Mouse (Mus musculus) heart, adult 8-10 months (tissue): Measurements from ENCODE around the gene Xbp1. TPM values are rescaled to one million over a fixed set of nuclear protein-coding genes. Genes with fewer than 3 reads are reported as not detected.
A peak's percentile ranks its signal among the peaks of the same experiment; 100 is the strongest.
"Not testable (repeated sequence)": the region's sequence is repeated elsewhere in the genome, so short reads cannot be mapped to it uniquely, and the experiment has no call there.

ENCODE experiments used
- DNase-seq: peaks from one replicate; pipeline ENCODE4 v3.0.0; 2022; ENCODE audit warnings: low spot score
- total RNA-seq, 4 experiments: library from RNA; stranded (reverse); gene quantifications; 2 replicates each; pipeline ENCODE4 v1.2.4; 2022

Xbp1 gene
- total RNA-seq, 4 experiments from 2014 or later: 53.5 to 76.4 (median 71.0) TPM

DNA sequence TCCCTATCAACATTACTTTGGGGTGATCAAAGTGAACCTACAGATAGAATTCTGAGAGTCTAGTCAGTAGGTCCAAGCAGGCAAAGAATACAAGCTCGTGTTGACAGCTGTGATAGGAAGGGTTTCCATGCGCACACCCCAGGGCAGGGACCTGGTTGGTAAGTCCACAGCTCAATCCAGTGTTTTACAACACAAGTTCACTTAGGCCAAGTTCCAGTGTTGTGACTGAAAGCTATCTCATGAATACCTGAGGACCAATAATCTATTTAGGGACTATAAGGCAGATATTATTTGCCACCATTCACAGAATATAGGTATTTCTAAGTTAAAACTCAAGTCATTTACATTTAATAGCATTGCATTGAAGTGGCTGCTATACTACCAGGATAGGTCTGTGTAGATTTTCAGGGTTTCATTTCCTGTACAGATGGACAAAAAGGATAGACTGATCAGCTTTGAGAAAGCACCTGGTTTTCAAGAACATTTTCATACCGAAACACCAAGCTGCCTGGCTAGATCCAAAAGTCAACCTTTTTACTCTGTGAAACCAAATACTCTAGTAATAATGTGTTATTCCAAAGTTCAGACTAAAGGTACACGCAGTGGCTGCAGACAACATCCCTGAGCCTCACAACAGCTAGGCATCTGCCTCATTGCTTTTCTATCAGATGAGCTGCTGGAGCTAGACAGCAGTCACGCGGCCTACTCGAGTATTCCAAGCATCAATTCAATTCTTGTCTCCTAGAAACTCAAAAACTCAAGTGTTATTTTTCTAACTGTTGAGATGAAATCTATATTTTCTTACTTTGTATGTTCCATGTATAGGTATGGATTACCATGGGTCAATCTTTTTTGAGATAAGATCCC lies 6.3 kb downstream of the Xbp1 start:
- no peak for DNase-seq

DNA sequence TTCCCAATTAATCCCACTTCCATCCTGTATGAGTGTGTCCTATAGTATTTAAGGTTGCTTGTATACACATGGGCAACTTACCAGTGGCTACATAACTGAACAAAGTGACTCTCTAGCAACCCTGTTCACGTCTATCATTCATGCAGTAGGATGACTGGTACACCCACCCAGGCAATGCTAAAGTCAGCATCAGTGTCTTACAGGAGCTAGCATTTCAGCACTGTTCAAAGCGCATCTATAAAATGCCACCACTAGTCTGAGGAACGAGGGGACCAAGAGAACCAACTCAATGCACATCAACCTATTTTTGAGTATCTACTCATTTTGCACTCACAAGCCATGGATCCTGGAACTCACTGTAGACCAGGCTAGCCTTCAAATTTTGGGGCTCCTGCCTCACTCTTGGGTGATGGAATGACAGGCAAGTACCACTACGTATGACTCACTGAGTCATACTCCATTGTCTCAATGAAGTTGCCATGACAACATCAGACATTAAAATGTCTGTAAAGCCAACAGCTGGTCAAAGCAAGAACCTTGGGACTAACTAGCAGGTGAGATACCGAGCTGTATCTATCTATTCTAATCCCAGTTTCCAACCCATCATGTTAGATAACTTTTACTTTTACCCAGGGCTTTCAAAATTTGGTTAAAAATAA lies 7.5 kb downstream of the Xbp1 start:
- no peak for DNase-seq

DNA sequence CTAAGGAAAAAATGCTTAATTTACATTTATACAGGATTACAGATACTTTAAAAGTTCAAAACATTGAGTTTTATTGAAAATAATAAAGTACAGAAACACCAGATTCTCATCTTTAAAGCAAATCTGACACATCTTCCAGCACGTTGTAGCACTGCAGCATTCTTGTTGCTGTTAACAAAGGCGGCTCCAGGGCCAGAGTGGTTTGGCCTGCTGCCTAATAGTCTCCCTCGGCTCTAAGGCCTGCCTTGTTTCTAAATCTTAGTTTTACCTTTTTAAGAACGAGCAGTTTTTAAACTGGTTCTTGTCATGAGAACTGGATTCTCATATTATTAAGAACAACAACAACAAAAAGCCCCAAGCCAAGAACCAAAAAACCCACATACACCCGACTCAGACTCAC lies 8.4 kb downstream of the Xbp1 start:
- DNase-seq: no peak

DNA sequence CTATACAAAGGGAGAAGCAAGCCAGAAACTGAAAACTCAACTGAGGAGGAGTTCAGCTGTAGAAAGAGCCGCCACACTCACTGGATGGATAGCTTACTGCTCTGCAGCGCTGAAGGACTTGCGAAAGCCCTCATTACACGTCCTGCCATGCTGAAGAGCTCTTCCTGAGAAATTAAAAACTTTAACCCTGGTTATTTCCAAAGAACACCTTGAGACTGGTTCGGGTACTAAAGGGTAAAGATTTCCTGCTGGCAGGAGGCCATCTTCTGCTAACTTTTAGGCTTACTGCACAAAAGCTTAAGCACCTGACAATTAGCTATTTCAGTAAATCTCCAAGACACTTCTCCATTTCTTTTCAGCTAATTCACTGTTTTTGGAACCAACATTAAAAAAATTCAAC lies 9.7 kb downstream of the Xbp1 start:
- DNase-seq: no peak

DNA sequence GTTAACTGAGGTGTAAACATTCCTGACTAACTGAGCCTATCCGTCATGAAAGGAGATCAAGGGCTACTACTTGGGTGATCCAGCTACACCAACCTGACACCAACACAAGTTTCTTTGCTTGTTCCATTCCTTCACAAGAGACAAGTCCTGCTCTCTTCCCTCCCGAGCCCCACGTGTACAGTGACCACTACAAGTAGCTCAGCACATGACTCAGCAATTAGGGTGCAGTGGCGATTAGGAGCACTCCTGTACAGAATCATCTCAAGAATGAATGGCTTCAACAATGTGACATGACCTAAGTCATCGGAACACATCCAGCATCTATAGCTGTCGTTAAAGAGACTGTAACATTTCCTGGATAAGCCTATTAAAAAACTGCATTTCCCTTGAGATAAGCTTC lies 10.3 kb downstream of the Xbp1 start:
- no peak for DNase-seq

DNA sequence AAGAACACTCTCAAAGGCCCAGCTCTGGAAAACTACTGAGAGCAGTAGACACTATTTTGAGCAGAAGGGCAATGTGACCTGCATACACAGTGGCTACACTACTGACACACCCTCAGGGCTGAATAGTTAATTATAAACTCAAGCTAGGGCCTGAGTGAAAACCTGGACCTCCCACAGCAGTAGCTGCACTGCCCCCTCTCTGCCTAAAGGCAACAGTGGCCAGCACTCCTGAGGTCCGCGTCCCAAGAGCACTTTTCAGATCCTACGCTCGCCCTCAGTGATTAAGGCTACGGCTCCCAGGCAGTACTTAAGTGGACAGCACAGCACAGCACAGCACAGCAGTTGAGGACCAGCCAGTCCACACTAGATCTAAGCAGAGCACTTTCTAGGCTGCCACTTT lies 12.6 kb downstream of the Xbp1 start:
- peak; percentile 31 for DNase-seq

DNA sequence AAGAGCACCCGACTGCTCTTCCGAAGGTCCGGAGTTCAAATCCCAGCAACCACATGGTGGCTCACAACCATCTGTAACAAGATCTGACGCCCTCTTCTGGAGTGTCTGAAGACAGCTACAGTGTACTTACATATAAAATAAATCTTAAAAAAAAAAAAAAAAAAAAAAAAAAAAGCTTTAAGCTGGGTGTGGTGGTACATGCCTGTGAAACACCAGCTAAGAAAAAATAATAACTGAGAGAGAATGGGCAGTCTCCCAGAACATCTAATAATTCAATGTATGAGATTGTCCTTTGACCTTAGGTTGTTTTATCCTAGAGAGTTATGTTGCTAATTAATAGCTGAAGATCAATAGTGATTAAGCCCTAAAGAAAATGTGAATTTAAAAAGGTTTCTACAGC lies 17.0 kb downstream of the Xbp1 start:
- DNase-seq: not testable (repeated sequence)

DNA sequence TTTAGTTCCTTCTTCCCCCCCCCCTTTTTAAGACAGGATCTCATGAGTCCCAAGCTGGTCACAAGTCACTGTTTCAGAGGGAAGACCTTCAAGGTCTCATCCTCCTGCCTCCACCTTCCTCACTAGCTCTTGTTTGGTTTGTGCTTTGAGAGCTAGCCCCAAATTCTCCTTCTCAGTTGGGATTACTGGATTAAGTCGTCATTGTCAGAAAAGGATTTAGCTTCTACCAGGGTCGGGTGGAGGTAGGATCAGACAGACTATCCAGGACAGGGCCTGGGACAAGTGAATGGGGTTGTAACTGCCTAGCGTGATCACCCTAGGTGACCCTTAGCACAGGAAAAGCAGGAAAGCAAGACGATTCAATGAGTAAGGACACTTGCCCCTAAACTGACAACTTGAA lies 19.9 kb downstream of the Xbp1 start:
- DNase-seq: no peak

DNA sequence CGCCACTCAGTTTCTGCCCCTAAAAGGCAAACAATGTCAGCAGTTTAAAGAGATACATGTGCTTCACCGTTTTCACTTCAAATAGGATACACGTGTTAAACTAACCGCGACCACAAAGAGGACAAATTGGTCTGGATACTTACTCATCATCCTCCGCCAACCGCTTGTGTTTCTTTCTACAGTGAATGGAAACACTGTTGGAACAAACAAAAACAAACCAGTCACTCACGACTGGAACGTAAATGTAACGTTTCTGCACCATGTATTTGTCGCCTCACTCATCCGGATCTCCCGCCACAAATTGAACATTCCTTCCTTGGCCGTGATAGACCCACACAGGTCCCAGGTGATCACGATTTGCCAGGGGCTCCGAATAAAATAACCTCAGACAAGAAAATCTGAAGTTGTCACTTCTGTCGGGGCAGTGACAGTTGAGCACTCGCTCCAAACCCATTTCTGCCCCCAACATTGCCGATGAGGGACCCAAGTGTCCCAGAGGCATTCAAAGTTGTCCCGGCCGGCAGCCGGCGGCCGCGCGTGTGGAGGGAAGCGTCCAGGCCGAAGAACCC lies 20.9 kb downstream of the Xbp1 start:
- DNase-seq: no peak

DNA sequence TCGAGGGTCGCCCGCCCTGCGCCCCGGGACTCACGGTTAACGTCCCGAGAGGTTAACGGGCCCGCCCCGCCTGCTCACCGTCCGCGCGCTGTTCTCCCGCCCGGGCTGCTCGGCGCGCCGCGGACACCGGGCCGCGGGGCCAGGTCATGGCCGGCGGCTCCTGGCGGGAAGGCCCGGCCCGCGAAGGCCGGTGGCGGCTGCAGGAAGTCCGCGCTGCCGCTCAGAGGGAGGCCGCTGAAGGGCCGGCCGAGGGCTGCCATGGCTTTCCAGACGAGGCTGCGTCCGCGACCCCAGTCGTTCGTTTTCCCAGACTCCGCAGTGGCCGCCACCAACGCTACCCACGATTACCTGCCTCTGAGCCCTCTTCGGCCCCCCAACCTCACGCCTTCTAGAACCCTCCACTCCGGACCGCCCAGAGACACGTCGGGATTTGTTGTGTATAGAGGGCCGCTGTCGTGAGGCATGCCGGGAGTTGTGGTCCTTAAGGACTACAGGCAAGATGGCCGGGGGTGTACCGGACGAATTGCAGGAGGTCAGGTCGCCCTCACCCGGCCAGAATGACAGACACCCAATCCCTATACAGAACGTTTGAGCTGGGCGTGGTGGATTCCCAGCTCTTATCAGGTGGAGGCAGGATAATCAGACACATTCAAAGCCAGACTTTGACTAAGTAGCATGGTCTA lies 21.5 kb downstream of the Xbp1 start, which contains the start of gene Ccdc117:
Ccdc117 (minus strand) TSS at position 389 of the 683 bp plus-strand sequence.
- peak; percentile 95 for DNase-seq

DNA sequence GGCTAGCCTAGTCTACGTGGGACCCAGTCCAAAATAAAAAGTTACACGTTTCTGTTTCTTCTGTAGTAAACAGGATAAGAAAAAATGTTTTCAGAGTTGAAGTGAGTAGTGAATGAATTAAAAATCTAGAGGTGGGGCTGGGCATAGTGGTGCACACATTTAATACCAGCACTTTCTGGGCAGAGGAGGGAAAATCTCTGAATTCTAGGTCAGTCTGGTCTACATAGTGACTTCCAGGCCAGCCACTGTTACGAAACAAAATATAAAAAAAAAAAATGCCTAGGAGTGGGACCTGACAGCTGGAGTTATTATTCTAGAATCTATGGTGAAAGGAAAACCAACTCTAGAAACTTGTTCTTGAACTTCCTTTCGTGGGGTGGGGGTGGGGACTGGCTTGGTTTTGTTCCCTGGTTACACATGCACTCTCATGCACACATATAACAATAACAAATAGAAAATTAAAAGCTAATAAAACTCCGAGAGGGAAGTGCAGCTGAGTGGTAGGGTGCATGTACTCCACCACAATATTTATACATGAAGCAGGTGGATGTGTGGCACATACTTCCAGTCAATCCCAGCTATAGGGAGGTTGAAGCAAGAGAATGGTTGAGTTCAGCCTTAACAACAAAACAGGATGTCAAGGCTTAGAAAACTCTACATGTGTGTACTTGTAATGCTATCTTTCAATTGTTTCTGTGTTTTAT lies 22.2 kb downstream of the Xbp1 start:
- no peak for DNase-seq

DNA sequence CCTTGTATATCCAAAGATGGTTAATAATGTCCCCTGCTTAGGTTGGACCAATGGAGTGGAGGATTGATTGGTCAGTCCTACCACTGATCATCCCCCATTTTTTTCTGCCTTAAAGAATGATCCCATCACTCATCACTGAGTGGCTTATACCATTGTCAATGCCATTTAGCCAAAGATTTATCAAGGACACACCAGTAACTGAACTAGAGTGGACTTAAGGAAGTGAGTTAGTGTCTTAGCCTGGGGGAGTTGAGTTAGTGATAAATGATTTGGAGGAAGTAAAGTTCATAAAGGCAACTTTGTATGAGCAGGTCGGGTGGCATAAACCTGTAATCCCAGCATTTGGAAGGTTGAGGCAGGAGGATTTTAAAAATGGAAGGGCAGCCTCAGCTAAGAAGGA lies 22.8 kb downstream of the Xbp1 start:
- no peak for DNase-seq

DNA sequence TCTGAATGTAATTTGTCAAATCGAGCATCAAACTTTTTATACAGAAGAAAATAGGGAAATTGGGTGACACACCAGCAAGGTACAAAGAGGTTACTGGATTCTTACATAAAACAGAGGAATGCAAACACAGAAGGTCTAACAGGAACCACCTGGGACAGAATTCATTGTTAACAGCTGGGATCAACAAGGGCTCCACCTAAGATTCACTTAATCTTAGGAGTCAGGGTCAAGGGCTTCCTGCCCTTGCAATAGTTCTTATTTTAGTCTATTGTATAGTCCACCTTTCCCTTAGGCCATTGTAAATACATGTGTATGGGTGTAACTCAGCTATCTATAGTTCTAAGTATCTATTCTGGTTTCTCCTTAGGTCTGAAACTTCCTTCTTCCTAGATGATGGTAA lies 24.2 kb downstream of the Xbp1 start:
- not testable (repeated sequence) for DNase-seq

DNA sequence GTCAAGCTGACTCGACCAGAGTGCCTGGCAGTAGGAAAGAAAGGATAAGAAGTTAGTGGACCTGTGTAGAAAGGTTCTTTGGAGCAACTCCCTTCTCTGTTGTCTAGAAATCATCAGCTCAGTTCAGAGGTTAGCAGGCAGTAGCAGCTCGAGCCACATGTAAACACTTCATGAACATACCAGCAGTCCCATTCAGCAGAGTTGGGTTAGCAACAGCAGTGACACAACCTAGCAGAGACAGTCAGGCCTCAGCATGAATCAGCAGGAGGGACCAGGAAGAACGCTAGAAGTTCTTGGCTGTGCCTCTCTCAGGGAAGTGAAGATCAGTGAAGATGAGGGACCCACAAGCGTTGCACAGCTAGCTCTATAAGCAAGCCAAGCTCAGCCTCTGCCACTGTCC lies 25.0 kb downstream of the Xbp1 start:
- no peak for DNase-seq

DNA sequence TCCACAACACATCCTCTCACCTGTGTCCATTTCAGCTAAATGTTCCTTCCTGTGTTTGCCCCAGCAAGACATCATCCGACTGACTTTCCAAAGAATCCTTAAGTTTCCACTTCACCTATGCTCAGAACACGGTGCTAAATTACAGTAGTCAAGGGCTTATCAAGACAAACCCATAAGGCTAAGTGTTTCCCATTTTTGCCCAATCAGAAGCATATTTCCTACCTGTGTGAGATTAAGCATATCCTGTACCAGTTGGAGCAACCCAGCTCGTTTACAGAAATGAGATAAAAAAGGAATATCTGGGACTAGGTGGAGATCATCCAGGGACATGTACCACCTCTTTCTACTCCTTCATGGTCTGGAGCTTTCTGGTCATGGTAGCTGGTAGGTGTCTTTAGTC lies 26.2 kb downstream of the Xbp1 start:
- no peak for DNase-seq

DNA sequence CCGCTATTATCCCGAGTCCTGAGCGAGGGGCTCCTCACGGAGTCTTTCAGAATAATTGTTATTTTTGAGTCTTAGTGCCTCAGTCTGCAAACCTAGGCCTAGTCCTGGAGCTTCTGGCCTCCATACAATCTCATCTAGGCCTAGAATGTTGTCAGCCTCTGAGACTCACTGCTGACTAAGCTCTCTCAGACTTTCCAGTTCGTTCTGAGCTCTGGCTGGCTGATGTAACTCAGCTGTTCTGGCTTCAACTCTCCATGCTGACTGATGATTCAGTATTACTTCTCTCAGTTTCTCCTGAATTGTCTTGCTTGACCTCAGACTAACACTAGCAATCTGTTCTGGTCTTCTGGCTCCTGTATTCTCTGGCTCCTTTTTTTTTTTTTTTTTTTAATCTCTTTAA lies 31.0 kb downstream of the Xbp1 start:
- no peak for DNase-seq

DNA sequence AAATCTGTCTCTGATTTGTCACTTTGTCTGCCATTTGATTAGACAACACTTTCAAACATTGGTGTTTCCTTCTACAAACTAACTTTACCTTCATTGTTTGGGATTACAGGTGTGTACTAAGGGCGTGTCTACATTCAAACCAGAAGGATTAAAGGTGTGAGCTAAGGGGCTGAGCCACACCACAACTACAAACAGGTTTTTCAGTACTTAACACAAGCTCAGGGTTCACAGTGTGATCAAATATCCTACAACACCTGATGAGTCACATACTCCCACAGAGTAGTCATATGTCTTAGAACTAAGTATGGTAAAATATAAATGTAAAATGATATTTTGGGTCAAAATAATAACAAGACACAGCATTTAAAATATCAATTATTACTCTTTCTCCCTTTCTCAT lies 31.5 kb downstream of the Xbp1 start:
- no peak for DNase-seq

DNA sequence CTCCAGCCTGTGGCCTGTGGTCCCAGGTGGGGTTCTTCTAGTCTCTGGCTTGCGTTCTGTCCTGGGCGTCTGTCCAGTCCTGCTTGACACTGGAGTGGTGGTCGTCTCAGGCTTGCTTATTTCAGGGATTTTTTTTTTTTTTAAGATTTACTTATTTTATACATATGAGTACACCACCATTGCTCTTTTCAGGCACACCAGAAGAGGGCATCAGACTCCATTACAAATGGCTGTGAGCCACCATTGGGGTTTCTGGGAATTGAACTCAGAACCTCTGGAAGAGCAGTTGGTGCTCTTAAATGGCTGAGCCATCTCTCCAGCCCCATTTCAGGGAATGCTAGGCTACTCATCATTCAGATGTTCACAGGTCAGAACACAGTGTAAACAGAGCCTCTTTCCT lies 39.8 kb downstream of the Xbp1 start:
- no peak for DNase-seq

DNA sequence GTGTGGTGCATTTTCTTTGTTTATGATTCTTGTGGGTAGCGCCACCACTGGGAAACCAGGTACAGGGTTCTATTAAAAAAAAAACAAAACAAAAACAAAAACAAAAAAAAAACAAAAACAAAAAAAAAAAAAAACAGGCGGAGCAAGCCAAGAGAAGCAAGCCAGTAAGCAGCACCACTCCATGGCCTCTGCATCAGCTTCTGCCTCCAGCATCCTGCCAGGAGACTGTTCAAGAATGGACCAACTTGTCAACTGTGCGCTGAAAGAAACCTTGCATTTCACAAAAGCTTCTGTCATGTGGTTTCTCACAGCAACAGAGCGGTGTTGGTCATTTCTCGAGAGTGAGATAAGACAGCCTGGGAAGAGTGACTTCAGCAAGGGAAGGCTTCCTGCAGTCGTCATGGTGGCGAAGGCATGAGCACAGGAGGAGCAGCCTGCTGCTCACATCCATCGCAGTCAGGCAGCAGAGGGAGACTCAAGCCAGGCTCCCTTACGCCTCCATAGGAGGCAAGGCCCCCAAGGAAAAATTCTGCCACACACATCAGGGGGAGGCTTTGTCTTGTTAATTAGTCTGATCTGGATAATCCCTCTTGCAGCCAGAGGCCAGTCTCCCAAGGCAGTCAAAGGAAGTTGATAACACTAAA lies 42.3 kb downstream of the Xbp1 start:
- no peak for DNase-seq

DNA sequence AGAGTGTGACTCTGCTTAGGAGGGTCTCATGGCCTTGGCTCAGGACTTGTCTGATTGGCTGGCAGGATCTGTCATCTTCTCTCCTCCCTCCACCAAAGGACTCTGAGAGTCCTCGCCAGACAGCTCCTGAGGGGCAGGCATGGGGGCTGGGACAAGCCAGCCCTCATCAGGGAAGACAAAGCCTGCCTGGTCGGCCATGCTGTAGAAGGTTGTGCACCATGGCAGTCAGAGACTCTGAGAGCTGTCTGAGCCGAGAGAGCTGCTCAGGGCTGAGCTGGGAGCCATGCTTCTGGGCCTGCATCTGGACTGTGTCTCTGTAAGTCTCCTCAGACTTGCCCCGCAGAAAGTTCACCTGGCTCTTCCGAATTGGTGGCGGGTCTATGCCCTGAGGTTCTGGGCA lies 43.4 kb downstream of the Xbp1 start:
- no peak for DNase-seq

DNA sequence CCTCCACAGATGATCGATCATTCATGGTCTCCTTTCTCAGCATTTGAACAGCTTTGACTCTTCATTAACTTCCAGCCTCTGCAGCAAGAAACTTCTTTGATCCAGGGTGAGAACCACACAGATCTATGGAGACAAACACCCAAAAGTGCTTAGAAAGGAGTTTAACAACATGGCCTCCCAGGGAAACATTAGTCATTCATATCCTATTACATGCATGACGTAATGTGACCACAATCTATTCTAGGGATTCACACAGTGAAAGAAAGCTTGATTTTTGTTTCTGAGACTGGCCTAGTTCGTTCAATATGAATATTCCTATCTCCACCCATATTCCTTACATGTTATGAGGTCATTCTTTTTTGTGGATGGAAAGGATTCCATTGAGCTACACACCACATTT lies 45.1 kb downstream of the Xbp1 start:
- DNase-seq: no peak
